ENCODE assay signal across 30 mouse cellular contexts in the genomic region with DNA sequence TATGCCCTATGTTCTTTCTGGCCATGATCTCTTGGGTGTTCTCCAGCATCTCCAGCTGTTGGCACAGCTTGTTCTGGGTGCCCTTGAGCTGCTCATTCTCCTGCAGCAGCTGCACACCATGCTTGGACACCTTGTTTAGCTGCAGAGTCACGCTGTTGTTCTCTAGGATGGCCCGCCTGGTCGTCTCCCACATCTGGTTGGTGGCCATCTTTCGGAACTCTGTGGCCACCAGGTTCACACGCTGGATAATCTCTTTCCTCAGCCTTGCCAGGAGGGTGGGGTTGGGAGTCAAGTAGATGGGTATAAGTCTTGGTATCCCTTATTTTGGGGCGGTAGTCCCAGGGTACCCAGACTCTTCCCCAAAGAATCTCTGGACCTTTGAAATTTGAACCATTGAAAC. TPM values are rescaled to one million over a fixed set of nuclear protein-coding genes. Genes with fewer than 3 reads are reported as not detected.
"Had no signal": no experiment of that assay in that cellular context is flagged by ENCODE, and none has a peak within 500 bp of the region (broad histone marks: within the 10 kb centered on the region; RNA-seq: fewer than 3 reads in every experiment).

No protein-coding gene starts in this region.

- H3K27me3 ChIP-seq: limb, embryonic 15.5 days; liver, embryonic 12.5 days; liver, embryonic 13.5 days; lung, embryonic 15.5 days; neural tube, embryonic 13.5 days had no signal

- H3K4me3 ChIP-seq: limb, embryonic 10.5 days; limb, embryonic 12.5 days; limb, embryonic 13.5 days; limb, embryonic 15.5 days; liver, embryonic 12.5 days; liver, embryonic 13.5 days; liver, embryonic 15.5 days; lung, embryonic 15.5 days; megakaryocyte, embryonic 14.5 days; midbrain, embryonic 10.5 days; midbrain, embryonic 12.5 days; midbrain, embryonic 13.5 days; myocyte; neural tube, embryonic 12.5 days; neural tube, embryonic 13.5 days had no signal

- H3K36me3 ChIP-seq: limb, embryonic 10.5 days; limb, embryonic 12.5 days; limb, embryonic 13.5 days; limb, embryonic 15.5 days; liver, embryonic 12.5 days; liver, embryonic 13.5 days; liver, embryonic 15.5 days; lung, embryonic 15.5 days; midbrain, embryonic 10.5 days; midbrain, embryonic 12.5 days; midbrain, embryonic 13.5 days; neural tube, embryonic 12.5 days; neural tube, embryonic 13.5 days had no signal

- H3K27ac ChIP-seq: limb, embryonic 10.5 days; limb, embryonic 12.5 days; limb, embryonic 13.5 days; limb, embryonic 15.5 days; liver, embryonic 12.5 days; liver, embryonic 13.5 days; liver, embryonic 14.5 days; liver, embryonic 15.5 days; lung, embryonic 15.5 days; macrophage; midbrain, embryonic 10.5 days; midbrain, embryonic 12.5 days; midbrain, embryonic 13.5 days; neural tube, embryonic 12.5 days; neural tube, embryonic 13.5 days had no signal

- ATAC-seq: liver, embryonic 12.5 days; liver, postnatal 0 days; lung, postnatal 0 days; midbrain, embryonic 13.5 days; midbrain, embryonic 16.5 days had no signal

- H3K9me3 ChIP-seq: limb, embryonic 10.5 days; limb, embryonic 12.5 days; limb, embryonic 13.5 days; limb, embryonic 15.5 days; liver, embryonic 12.5 days; liver, embryonic 13.5 days; liver, embryonic 15.5 days; lung, embryonic 15.5 days; megakaryocyte, embryonic 14.5 days; midbrain, embryonic 10.5 days; midbrain, embryonic 12.5 days; midbrain, embryonic 13.5 days; neural tube, embryonic 12.5 days; neural tube, embryonic 13.5 days had no signal

- H3K9ac ChIP-seq: limb, embryonic 12.5 days; limb, embryonic 15.5 days; liver, embryonic 12.5 days; liver, embryonic 13.5 days; liver, embryonic 14.5 days; liver, embryonic 15.5 days; liver, postnatal 0 days; lung, embryonic 14.5 days; lung, embryonic 15.5 days; midbrain, embryonic 12.5 days; midbrain, embryonic 13.5 days; neural tube, embryonic 12.5 days; neural tube, embryonic 13.5 days had no signal

- H3K4me2 ChIP-seq: limb, embryonic 12.5 days; limb, embryonic 13.5 days; limb, embryonic 15.5 days; liver, embryonic 11.5 days; liver, embryonic 12.5 days; liver, embryonic 13.5 days; liver, embryonic 15.5 days; lung, embryonic 14.5 days; lung, embryonic 15.5 days; midbrain, embryonic 12.5 days; midbrain, embryonic 13.5 days; neural tube, embryonic 12.5 days; neural tube, embryonic 13.5 days had no signal

RNA-seq across cellular contexts. Expression of a gene that starts 4.3 kb away (rescaled TPM):
- total RNA-seq: megakaryocyte progenitor cell, adult 5-6 weeks; megakaryocyte, adult 5-6 weeks; monocyte, adult 5-6 weeks had no signal
- polyA plus RNA-seq: liver, embryonic 15.5 days; macrophage had no signal

RNA-seq across cellular contexts. Expression of a gene that starts 4.5 kb away (rescaled TPM):
- total RNA-seq: left cerebral cortex, postnatal 10 days; liver, adult 2 months; megakaryocyte progenitor cell, adult 5-6 weeks; megakaryocyte, adult 5-6 weeks; megakaryocyte-erythroid progenitor cell, adult 5-6 weeks; monocyte, adult 5-6 weeks had no signal
- polyA plus RNA-seq: liver, adult 2 months; liver, embryonic 14.5 days; liver, embryonic 15.5 days; liver, postnatal 0 days; macrophage; neural tube, embryonic 11.5 days had no signal

RNA-seq across cellular contexts. Expression of a gene that starts 38.9 kb away (rescaled TPM):
- total RNA-seq: liver, adult 2 months; megakaryocyte progenitor cell, adult 5-6 weeks; megakaryocyte, adult 5-6 weeks; megakaryocyte-erythroid progenitor cell, adult 5-6 weeks; monocyte, adult 5-6 weeks had no signal
- polyA plus RNA-seq: limb, embryonic 10.5 days; limb, embryonic 12.5 days; limb, embryonic 15.5 days; liver, adult 2 months; liver, embryonic 11.5 days; liver, embryonic 12.5 days; liver, embryonic 13.5 days; liver, embryonic 15.5 days; liver, embryonic 16.5 days; liver, postnatal 0 days; lung, embryonic 14.5 days; macrophage; myocyte had no signal
